Mouse (Mus musculus): Measurements from ENCODE around the gene Urah.

- TF ChIP-seq MAZ (IDR thresholded peaks at IDR 0.05; ENCODE audit: low read depth, low read length) = no peak
- TF ChIP-seq RAD21 (IDR thresholded peaks at IDR 0.05; ENCODE audit: low read depth, low read length) = no peak
- no peak for TF ChIP-seq CTCF (conservative IDR thresholded peaks at IDR 0.05 in 1 of 2, IDR thresholded peaks at IDR 0.05 in 1 of 2; ENCODE audit: low read depth in 2 of 2, low read length in 2 of 2)
- TF ChIP-seq MEF2A (IDR thresholded peaks at IDR 0.05; ENCODE audit: borderline replicate concordance, low read depth, low read length) = no peak
- TF ChIP-seq GABPA (IDR thresholded peaks at IDR 0.05; ENCODE audit: insufficient replicate concordance, low read depth, low read length) = no peak
- no peak for TF ChIP-seq POLR2A (IDR thresholded peaks at IDR 0.05; ENCODE audit: low read depth, low read length)
- TF ChIP-seq EP300 (IDR thresholded peaks at IDR 0.05; ENCODE audit: low read length) = no peak
- TF ChIP-seq SIN3A (IDR thresholded peaks at IDR 0.05; ENCODE audit: low read length) = no peak
- no peak for TF ChIP-seq SMC3 (IDR thresholded peaks at IDR 0.05; ENCODE audit: low read depth, low read length)
Measured at GRCm38 (mm10) chr7:140854483-140854882, 19.7 kb downstream of the Urah start.
